Mouse (Mus musculus): ENCODE results near the gene Cbl. TPM values are rescaled to one million over a fixed set of nuclear protein-coding genes. Genes with fewer than 3 reads are reported as not detected.

Gene Cbl
- 18.2 and 20.2 TPM in 2 replicates for polyA plus RNA-seq (2015; fragmentation: Nextera tagmentation; extraction: Ambion mirVana)

- Histone ChIP-seq H3K9ac (replicated peaks) (peak within 1 kb of the TSS; percentile 92), H3K4me1 (peaks cover 28% of the 10 kb centered on the region), H3K27me3 (replicated peaks) (no peaks in the 10 kb centered on the region), H3K36me3 (no peaks in the 10 kb centered on the region), H3K27ac (replicated peaks) (peak within 1 kb of the TSS; percentile 97), H3K4me2 (peak within 1 kb of the TSS; percentile 71), H3K9me3 (replicated peaks) (no peaks in the 10 kb centered on the region), H3K4me3 (replicated peaks) (peak within 1 kb of the TSS; percentile 92)
- ATAC-seq (ENCODE audit: low FRiP score) = peak; percentile 92
- under 1% methylated on average over 59 of the region's 76 CpGs for WGBS
Observed at GRCm38 (mm10) chr9:44233802-44234478, at the start of gene Cbl. TSS of gene Cbl (minus strand) at chr9:44234049.

GRCm38 (mm10) chr9:44283183-44283582 lies 49.3 kb upstream of the Cbl start:
- Histone ChIP-seq H3K4me3 (replicated peaks) (no peak overlapping the region), H3K27ac (replicated peaks) (no peak overlapping the region), H3K27me3 (replicated peaks) (no peaks in the 10 kb centered on the region), H3K4me2 (no peak overlapping the region), H3K9ac (replicated peaks) (no peak overlapping the region), H3K9me3 (replicated peaks) (no peaks in the 10 kb centered on the region), H3K4me1 (peaks cover 16% of the 10 kb centered on the region), H3K36me3 (peaks cover 37% of the 10 kb centered on the region)
- 71% methylated on average over 5 of the region's 5 CpGs for WGBS
- no peak for ATAC-seq (ENCODE audit: low FRiP score)

- H3K4me3 ChIP-seq (replicated peaks) = no peak overlapping the region
- H3K36me3 ChIP-seq = peaks cover 23% of the 10 kb centered on the region
- ATAC-seq (ENCODE audit: low FRiP score) = no peak
- H3K27ac ChIP-seq (replicated peaks) = no peak overlapping the region
- no peak overlapping the region for H3K9ac ChIP-seq (replicated peaks)
- WGBS = 78% methylated on average over 4 of the region's 4 CpGs
- peaks cover 26% of the 10 kb centered on the region for H3K4me1 ChIP-seq
- H3K4me2 ChIP-seq = no peak overlapping the region
- no peaks in the 10 kb centered on the region for H3K9me3 ChIP-seq (replicated peaks)
- no peaks in the 10 kb centered on the region for H3K27me3 ChIP-seq (replicated peaks)
Observed at GRCm38 (mm10) chr9:44269973-44270372, 36.1 kb upstream of the Cbl start.

GRCm38 (mm10) chr9:44269077-44269476 lies 35.2 kb upstream of the Cbl start:
- no peaks in the 10 kb centered on the region for H3K9me3 ChIP-seq (replicated peaks)
- 85% methylated on average over 3 of the region's 3 CpGs for WGBS
- H3K9ac ChIP-seq (replicated peaks) = no peak overlapping the region
- H3K4me1 ChIP-seq = peaks cover 33% of the 10 kb centered on the region
- H3K27me3 ChIP-seq (replicated peaks) = no peaks in the 10 kb centered on the region
- H3K4me2 ChIP-seq = no peak overlapping the region
- H3K4me3 ChIP-seq (replicated peaks) = no peak overlapping the region
- no peak for ATAC-seq (ENCODE audit: low FRiP score)
- no peak overlapping the region for H3K27ac ChIP-seq (replicated peaks)
- peaks cover 14% of the 10 kb centered on the region for H3K36me3 ChIP-seq

GRCm38 (mm10) chr9:44268432-44268831 lies 34.6 kb upstream of the Cbl start, which contains the start of gene Nlrx1:
TSS of gene Nlrx1 (minus strand) at chr9:44268599.
- no peaks in the 10 kb centered on the region for H3K9me3 ChIP-seq (replicated peaks)
- H3K9ac ChIP-seq (replicated peaks) = peak within 1 kb of the TSS; percentile 58
- peak within 1 kb of the TSS; percentile 39 for H3K4me3 ChIP-seq (replicated peaks)
- peak within 1 kb of the TSS; percentile 74 for H3K27ac ChIP-seq (replicated peaks)
- ATAC-seq (ENCODE audit: low FRiP score) = 0 out of 2 replicates have a peak, but pooled peaks have one; percentile 13
- peaks cover 33% of the 10 kb centered on the region for H3K4me1 ChIP-seq
- peak within 1 kb of the TSS; percentile 69 for H3K4me2 ChIP-seq
- WGBS = 80% methylated on average over 6 of the region's 6 CpGs
- peaks cover 7% of the 10 kb centered on the region for H3K36me3 ChIP-seq
- H3K27me3 ChIP-seq (replicated peaks) = no peaks in the 10 kb centered on the region

GRCm38 (mm10) chr9:44268027-44268360 lies 34.1 kb upstream of the Cbl start:
- Histone ChIP-seq H3K36me3 (peaks cover 3% of the 10 kb centered on the region; the same call in 1 of the 2 replicates), H3K4me1 (peaks cover 33% of the 10 kb centered on the region), H3K4me2 (peak overlapping the region; percentile 69), H3K27ac (replicated peaks) (peak overlapping the region; percentile 74), H3K9ac (replicated peaks) (peak overlapping the region; percentile 58), H3K27me3 (replicated peaks) (no peaks in the 10 kb centered on the region), H3K9me3 (replicated peaks) (no peaks in the 10 kb centered on the region), H3K4me3 (replicated peaks) (peak overlapping the region; percentile 39)
- peak; percentile 76 for ATAC-seq (ENCODE audit: low FRiP score)
- WGBS = 6% methylated on average over 28 of the region's 28 CpGs

- Histone ChIP-seq H3K27me3 (replicated peaks) (no peaks in the 10 kb centered on the region), H3K9me3 (replicated peaks) (no peaks in the 10 kb centered on the region), H3K27ac (replicated peaks) (peak overlapping the region; percentile 74), H3K36me3 (no peaks in the 10 kb centered on the region), H3K9ac (replicated peaks) (peak overlapping the region; percentile 58), H3K4me1 (peaks cover 33% of the 10 kb centered on the region), H3K4me3 (replicated peaks) (peak overlapping the region; percentile 39), H3K4me2 (peak overlapping the region; percentile 69)
- ATAC-seq (ENCODE audit: low FRiP score) = peak; percentile 40
- 9% methylated on average over 22 of the region's 23 CpGs for WGBS
Observed at GRCm38 (mm10) chr9:44267319-44268026, 33.6 kb upstream of the Cbl start.

- H3K27ac ChIP-seq (replicated peaks) = peak overlapping the region; percentile 74
- H3K9me3 ChIP-seq (replicated peaks) = no peaks in the 10 kb centered on the region
- H3K36me3 ChIP-seq = no peaks in the 10 kb centered on the region
- ATAC-seq (ENCODE audit: low FRiP score) = no peak
- H3K4me2 ChIP-seq = peak overlapping the region; percentile 69; the same call in 1 of the 2 replicates
- no peaks in the 10 kb centered on the region for H3K27me3 ChIP-seq (replicated peaks)
- H3K9ac ChIP-seq (replicated peaks) = no peak overlapping the region
- H3K4me1 ChIP-seq = peaks cover 33% of the 10 kb centered on the region
- H3K4me3 ChIP-seq (replicated peaks) = no peak overlapping the region
- 42% methylated on average over 8 of the region's 8 CpGs for WGBS
Observed at GRCm38 (mm10) chr9:44266478-44267226, 32.8 kb upstream of the Cbl start.

- 79% methylated on average over 14 of the region's 14 CpGs for WGBS
- no peak overlapping the region for H3K9ac ChIP-seq (replicated peaks)
Observed at GRCm38 (mm10) chr9:44261388-44261787, 27.5 kb upstream of the Cbl start.

GRCm38 (mm10) chr9:44259014-44259413 lies 25.2 kb upstream of the Cbl start:
- Histone ChIP-seq H3K36me3 (no peaks in the 10 kb centered on the region), H3K4me2 (no peak overlapping the region), H3K4me3 (replicated peaks) (no peak overlapping the region), H3K27ac (replicated peaks) (no peak overlapping the region), H3K9ac (replicated peaks) (no peak overlapping the region), H3K9me3 (replicated peaks) (no peaks in the 10 kb centered on the region), H3K27me3 (replicated peaks) (no peaks in the 10 kb centered on the region), H3K4me1 (peaks cover 18% of the 10 kb centered on the region)
- 75% methylated on average over 10 of the region's 10 CpGs for WGBS
- no peak for ATAC-seq (ENCODE audit: low FRiP score)

More at GRCm38 (mm10) chr9:44261388-44261787, 27.5 kb upstream of the Cbl start:
- Histone ChIP-seq H3K9me3 (replicated peaks) (no peaks in the 10 kb centered on the region), H3K4me2 (no peak overlapping the region), H3K4me1 (peaks cover 13% of the 10 kb centered on the region), H3K36me3 (no peaks in the 10 kb centered on the region), H3K4me3 (replicated peaks) (no peak overlapping the region), H3K27me3 (replicated peaks) (no peaks in the 10 kb centered on the region), H3K27ac (replicated peaks) (no peak overlapping the region)
- ATAC-seq (ENCODE audit: low FRiP score) = no peak

- H3K27ac ChIP-seq (replicated peaks) = no peak overlapping the region
- WGBS = 77% methylated on average over 8 of the region's 8 CpGs
- no peaks in the 10 kb centered on the region for H3K36me3 ChIP-seq
- no peaks in the 10 kb centered on the region for H3K27me3 ChIP-seq (replicated peaks)
- ATAC-seq (ENCODE audit: low FRiP score) = no peak
- no peak overlapping the region for H3K9ac ChIP-seq (replicated peaks)
- no peaks in the 10 kb centered on the region for H3K9me3 ChIP-seq (replicated peaks)
- no peak overlapping the region for H3K4me2 ChIP-seq
- peaks cover 29% of the 10 kb centered on the region for H3K4me1 ChIP-seq
- H3K4me3 ChIP-seq (replicated peaks) = no peak overlapping the region
Observed at GRCm38 (mm10) chr9:44256213-44256612, 22.4 kb upstream of the Cbl start.
